Mouse (Mus musculus): ENCODE measurements around the gene Tmem114. TPM values are rescaled to one million over a fixed set of nuclear protein-coding genes. Genes with fewer than 3 reads are reported as not detected.
A peak's percentile ranks its signal among the peaks of the same experiment; 100 is the strongest.

Tmem114 gene
- polyA plus RNA-seq (2015; fragmentation: Nextera tagmentation; extraction: Ambion mirVana): not detected in 2 replicates

GRCm38 (mm10) chr16:8424971-8425330, at the start of gene Tmem114:
Gene Tmem114, minus strand, starts transcription at chr16:8425136.
- peak; percentile 54 for DNase-seq (ENCODE audit: low spot score)
- H3K27me3 ChIP-seq (ENCODE audit: insufficient read depth, low read length): peaks cover 22% of the 10 kb centered on the region
- no peak for ATAC-seq (replicated peaks; ENCODE audit: low FRiP score, low read depth)

GRCm38 (mm10) chr16:8470603-8471481, 45.9 kb upstream of the Tmem114 start, which contains the start of gene Mettl22:
Gene Mettl22, plus strand, starts transcription at chr16:8470788.
- peak within 1 kb of the TSS; percentile 62 for H3K4me3 ChIP-seq (replicated peaks; ENCODE audit: low read depth, low read length)
- peak; percentile 43 for TF ChIP-seq CTCF (IDR thresholded peaks at IDR 0.05; ENCODE audit: low read depth)
- peak within 1 kb of the TSS; percentile 67 for H3K9ac ChIP-seq (ENCODE audit: low read depth, low read length)
- no peaks in the 10 kb centered on the region for H3K36me3 ChIP-seq (ENCODE audit: insufficient read depth, low read length)
- no peaks in the 10 kb centered on the region for H3K9me3 ChIP-seq (replicated peaks; ENCODE audit: low read length)
- peak within 1 kb of the TSS; percentile 85 for H3K27ac ChIP-seq
- H3K4me2 ChIP-seq (ENCODE audit: low read length): peak within 1 kb of the TSS; percentile 72
- DNase-seq (ENCODE audit: low spot score) (peak; percentile 93), ATAC-seq (replicated peaks; ENCODE audit: low FRiP score, low read depth) (peak; percentile 99)
- no peaks in the 10 kb centered on the region for H3K4me1 ChIP-seq (replicated peaks; ENCODE audit: insufficient read depth, low read length)
- no peaks in the 10 kb centered on the region for H3K27me3 ChIP-seq (ENCODE audit: insufficient read depth, low read length)
- under 1% methylated on average over 48 of the region's 48 CpGs for WGBS

More at GRCm38 (mm10) chr16:8424971-8425330, at the start of gene Tmem114:
- Histone ChIP-seq H3K4me2 (ENCODE audit: low read length) (peak within 1 kb of the TSS; percentile 66), H3K9me3 (replicated peaks; ENCODE audit: low read length) (no peaks in the 10 kb centered on the region), H3K4me3 (replicated peaks; ENCODE audit: low read depth, low read length) (peak within 1 kb of the TSS; percentile 32), H3K4me1 (replicated peaks; ENCODE audit: insufficient read depth, low read length) (no peaks in the 10 kb centered on the region), H3K36me3 (ENCODE audit: insufficient read depth, low read length) (no peaks in the 10 kb centered on the region), H3K9ac (ENCODE audit: low read depth, low read length) (peak within 1 kb of the TSS; percentile 10; the same call in 1 of the 2 replicates), H3K27ac (no peak within 1 kb of the TSS)
- 4% methylated on average over 16 of the region's 16 CpGs for WGBS
- TF ChIP-seq CTCF (IDR thresholded peaks at IDR 0.05; ENCODE audit: low read depth): no peak

- Histone ChIP-seq H3K4me3 (replicated peaks; ENCODE audit: low read depth, low read length) (peak overlapping the region; percentile 62; the same call in 1 of the 2 replicates), H3K36me3 (ENCODE audit: insufficient read depth, low read length) (no peaks in the 10 kb centered on the region), H3K4me1 (replicated peaks; ENCODE audit: insufficient read depth, low read length) (no peaks in the 10 kb centered on the region), H3K9me3 (replicated peaks; ENCODE audit: low read length) (no peaks in the 10 kb centered on the region), H3K27ac (no peak overlapping the region), H3K9ac (ENCODE audit: low read depth, low read length) (no peak overlapping the region), H3K4me2 (ENCODE audit: low read length) (peak overlapping the region; percentile 72), H3K27me3 (ENCODE audit: insufficient read depth, low read length) (no peaks in the 10 kb centered on the region)
- TF ChIP-seq CTCF (IDR thresholded peaks at IDR 0.05; ENCODE audit: low read depth): no peak
- WGBS: 78% methylated on average over 2 of the region's 2 CpGs
- DNase-seq (ENCODE audit: low spot score): no peak
- no peak for ATAC-seq (replicated peaks; ENCODE audit: low FRiP score, low read depth)
Measured at GRCm38 (mm10) chr16:8470132-8470531, 45.2 kb upstream of the Tmem114 start.

- H3K27me3 ChIP-seq (ENCODE audit: insufficient read depth, low read length): no peaks in the 10 kb centered on the region
- H3K36me3 ChIP-seq (ENCODE audit: insufficient read depth, low read length): no peaks in the 10 kb centered on the region
- H3K9me3 ChIP-seq (replicated peaks; ENCODE audit: low read length): no peaks in the 10 kb centered on the region
- H3K4me1 ChIP-seq (replicated peaks; ENCODE audit: insufficient read depth, low read length): no peaks in the 10 kb centered on the region
- 31% methylated on average over 6 of the region's 6 CpGs for WGBS
- no peak overlapping the region for H3K4me2 ChIP-seq (ENCODE audit: low read length)
- no peak overlapping the region for H3K4me3 ChIP-seq (replicated peaks; ENCODE audit: low read depth, low read length)
- peak; percentile 91 for TF ChIP-seq CTCF (IDR thresholded peaks at IDR 0.05; ENCODE audit: low read depth)
- H3K27ac ChIP-seq: no peak overlapping the region
- no peak overlapping the region for H3K9ac ChIP-seq (ENCODE audit: low read depth, low read length)
- ATAC-seq (replicated peaks; ENCODE audit: low FRiP score, low read depth) (no peak), DNase-seq (ENCODE audit: low spot score) (peak; percentile 68)
Measured at GRCm38 (mm10) chr16:8459098-8459497, 34.2 kb upstream of the Tmem114 start.

GRCm38 (mm10) chr16:8458391-8458790, 33.5 kb upstream of the Tmem114 start:
- no peak for TF ChIP-seq CTCF (IDR thresholded peaks at IDR 0.05; ENCODE audit: low read depth)
- Histone ChIP-seq H3K27ac (no peak overlapping the region), H3K27me3 (ENCODE audit: insufficient read depth, low read length) (no peaks in the 10 kb centered on the region), H3K36me3 (ENCODE audit: insufficient read depth, low read length) (no peaks in the 10 kb centered on the region), H3K4me3 (replicated peaks; ENCODE audit: low read depth, low read length) (no peak overlapping the region), H3K9ac (ENCODE audit: low read depth, low read length) (no peak overlapping the region), H3K4me1 (replicated peaks; ENCODE audit: insufficient read depth, low read length) (no peaks in the 10 kb centered on the region), H3K4me2 (ENCODE audit: low read length) (no peak overlapping the region), H3K9me3 (replicated peaks; ENCODE audit: low read length) (no peaks in the 10 kb centered on the region)
- WGBS: 88% methylated on average over 4 of the region's 4 CpGs
- no peak for ATAC-seq (replicated peaks; ENCODE audit: low FRiP score, low read depth)
- no peak for DNase-seq (ENCODE audit: low spot score)

GRCm38 (mm10) chr16:8455221-8455620, 30.3 kb upstream of the Tmem114 start:
- no peak for TF ChIP-seq CTCF (IDR thresholded peaks at IDR 0.05; ENCODE audit: low read depth)
- H3K36me3 ChIP-seq (ENCODE audit: insufficient read depth, low read length): no peaks in the 10 kb centered on the region
- no peak overlapping the region for H3K4me3 ChIP-seq (replicated peaks; ENCODE audit: low read depth, low read length)
- no peak overlapping the region for H3K4me2 ChIP-seq (ENCODE audit: low read length)
- no peaks in the 10 kb centered on the region for H3K27me3 ChIP-seq (ENCODE audit: insufficient read depth, low read length)
- H3K27ac ChIP-seq: no peak overlapping the region
- no peaks in the 10 kb centered on the region for H3K9me3 ChIP-seq (replicated peaks; ENCODE audit: low read length)
- WGBS: 32% methylated on average over 2 of the region's 2 CpGs
- ATAC-seq (replicated peaks; ENCODE audit: low FRiP score, low read depth) (no peak), DNase-seq (ENCODE audit: low spot score) (no peak)
- no peak overlapping the region for H3K9ac ChIP-seq (ENCODE audit: low read depth, low read length)
- H3K4me1 ChIP-seq (replicated peaks; ENCODE audit: insufficient read depth, low read length): no peaks in the 10 kb centered on the region
